Mouse (Mus musculus) stomach, adult 2 months (tissue): Measurements from ENCODE around the gene Aarsd1. TPM values are rescaled to one million over a fixed set of nuclear protein-coding genes. Genes with fewer than 3 reads are reported as not detected.

Experiments used
- polyA plus RNA-seq: library from polyadenylated mRNA; depleted of rRNA; stranded (reverse); fragments of >200 nt; gene quantifications from 2 replicates; pipeline ENCODE4 v1.2.3, GENCODE M21; 2012; rRNA removed

Aarsd1 gene
- polyA plus RNA-seq, result 9.5 and 10.3 TPM in 2 replicates

GRCm38 (mm10) chr11:101417101-101417855 lies at the start of gene Aarsd1:
Gene Aarsd1, minus strand, starts transcription at chr11:101417615.

GRCm38 (mm10) chr11:101465869-101466551 lies 48.6 kb upstream of the Aarsd1 start, which contains the start of gene Vat1:
Gene Vat1, minus strand, starts transcription at chr11:101466230.

GRCm38 (mm10) chr11:101464211-101465100 lies 47.0 kb upstream of the Aarsd1 start, which contains the start of gene Rnd2:
Gene Rnd2, plus strand, starts transcription at chr11:101464999.

GRCm38 (mm10) chr11:101448274-101448746 lies 30.9 kb upstream of the Aarsd1 start, which contains the start of gene Ifi35:
Gene Ifi35, plus strand, starts transcription at chr11:101448407.

GRCm38 (mm10) chr11:101442127-101442693 lies 24.8 kb upstream of the Aarsd1 start, which contains the start of gene Rpl27:
Gene Rpl27, plus strand, starts transcription at chr11:101442298.

GRCm38 (mm10) chr11:101424925-101425813 lies 7.8 kb upstream of the Aarsd1 start, which contains the start of the genes Rundc1 and Ptges3l:
Gene Rundc1, plus strand, starts transcription at chr11:101425085.
Gene Ptges3l, minus strand, starts transcription at chr11:101425333.

GRCm38 (mm10) chr11:101424105-101424851 lies 6.9 kb upstream of the Aarsd1 start, which contains the start of gene Gm27029:
Gene Gm27029, minus strand, starts transcription at chr11:101424796.

GRCm38 (mm10) chr11:101367326-101367935 lies 50.0 kb downstream of the Aarsd1 start, which contains the start of gene G6pc:
Gene G6pc, plus strand, starts transcription at chr11:101367561.

Other genes starting within 250 kb of the Aarsd1 start
- gene Cntnap1, start 247.1 kb downstream of the Aarsd1 start, polyA plus RNA-seq, result 2.1 and 3.0 TPM in 2 replicates
- gene Plekhh3, start 246.3 kb downstream of the Aarsd1 start, polyA plus RNA-seq, result 48.6 and 67.7 TPM in 2 replicates
- 0.55 TPM in 1 of 2 replicates, not detected in the other for gene Ccr10, start 242.2 kb downstream of the Aarsd1 start, polyA plus RNA-seq
- 9.5 and 10.8 TPM in 2 replicates for gene Ezh1, start 191.2 kb downstream of the Aarsd1 start, polyA plus RNA-seq
- 28.0 and 40.4 TPM in 2 replicates for gene Ramp2, start 171.6 kb downstream of the Aarsd1 start, polyA plus RNA-seq
- 72.1 and 77.8 TPM in 2 replicates for gene Vps25, start 163.9 kb downstream of the Aarsd1 start, polyA plus RNA-seq
- 11.2 TPM in 2 replicates for gene Wnk4, start 157.0 kb downstream of the Aarsd1 start, polyA plus RNA-seq
- 0.04 and 0.05 TPM in 2 replicates for gene Cntd1, start 138.6 kb downstream of the Aarsd1 start, polyA plus RNA-seq
- 322 and 371 TPM in 2 replicates for gene Coa3, start 138.5 kb downstream of the Aarsd1 start, polyA plus RNA-seq
- 45.6 and 56.4 TPM in 2 replicates for gene Becn1, start 115.3 kb downstream of the Aarsd1 start, polyA plus RNA-seq
- gene Psme3, start 101.4 kb downstream of the Aarsd1 start, polyA plus RNA-seq, result 15.1 and 19.9 TPM in 2 replicates
- gene Aoc2, start 92.6 kb downstream of the Aarsd1 start, polyA plus RNA-seq, result 2.2 and 2.3 TPM in 2 replicates
- 10.8 and 13.3 TPM in 2 replicates for gene Aoc3, start 87.0 kb downstream of the Aarsd1 start, polyA plus RNA-seq
- not detected in 2 replicates for gene G6pc, start 50.1 kb downstream of the Aarsd1 start, polyA plus RNA-seq
- not detected in 2 replicates for gene Gm27029, start 7.2 kb upstream of the Aarsd1 start, polyA plus RNA-seq
- gene Rundc1, start 7.5 kb upstream of the Aarsd1 start, polyA plus RNA-seq, result 15.6 and 17.9 TPM in 2 replicates
- 2.6 and 3.7 TPM in 2 replicates for gene Ptges3l, start 7.7 kb upstream of the Aarsd1 start, polyA plus RNA-seq
- 103 and 107 TPM in 2 replicates for gene Rpl27, start 24.7 kb upstream of the Aarsd1 start, polyA plus RNA-seq
- gene Ifi35, start 30.8 kb upstream of the Aarsd1 start, polyA plus RNA-seq, result 16.6 and 18.3 TPM in 2 replicates
- 7.1 and 8.6 TPM in 2 replicates for gene Rnd2, start 47.4 kb upstream of the Aarsd1 start, polyA plus RNA-seq
- 72.9 and 93.3 TPM in 2 replicates for gene Vat1, start 48.6 kb upstream of the Aarsd1 start, polyA plus RNA-seq
- gene Brca1, start 134.3 kb upstream of the Aarsd1 start, polyA plus RNA-seq, result 0.16 and 0.22 TPM in 2 replicates
- 43.9 and 47.9 TPM in 2 replicates for gene Nbr1, start 134.5 kb upstream of the Aarsd1 start, polyA plus RNA-seq
- gene Tmem106a, start 164.6 kb upstream of the Aarsd1 start, polyA plus RNA-seq, result 8.0 TPM in 2 replicates
- gene Gm11634, start 181.6 kb upstream of the Aarsd1 start, polyA plus RNA-seq, result not detected in 2 replicates
- 8.7 TPM in 2 replicates for gene Rdm1, start 209.6 kb upstream of the Aarsd1 start, polyA plus RNA-seq
- gene Arl4d, start 247.9 kb upstream of the Aarsd1 start, polyA plus RNA-seq, result 3.6 and 4.3 TPM in 2 replicates